Mouse (Mus musculus) heart, adult 2 months (tissue): Measurements from ENCODE around the gene Ddx54.

Experiments used
- EP300 ChIP-seq: fragments of 200-500 bp; IDR thresholded peaks from 2 replicates; pipeline ENCODE4 v1.6.1; 2011; ENCODE audit warnings: low read depth, low read length, control low read depth; ENCODE audit not compliant: insufficient read depth
- POLR2A ChIP-seq: fragments of 200-500 bp; IDR thresholded peaks from 2 replicates; pipeline ENCODE4 v1.6.1; 2011; ENCODE audit warnings: mild to moderate bottlenecking, low read depth, low read length, control low read depth; ENCODE audit not compliant: insufficient read depth

DNA sequence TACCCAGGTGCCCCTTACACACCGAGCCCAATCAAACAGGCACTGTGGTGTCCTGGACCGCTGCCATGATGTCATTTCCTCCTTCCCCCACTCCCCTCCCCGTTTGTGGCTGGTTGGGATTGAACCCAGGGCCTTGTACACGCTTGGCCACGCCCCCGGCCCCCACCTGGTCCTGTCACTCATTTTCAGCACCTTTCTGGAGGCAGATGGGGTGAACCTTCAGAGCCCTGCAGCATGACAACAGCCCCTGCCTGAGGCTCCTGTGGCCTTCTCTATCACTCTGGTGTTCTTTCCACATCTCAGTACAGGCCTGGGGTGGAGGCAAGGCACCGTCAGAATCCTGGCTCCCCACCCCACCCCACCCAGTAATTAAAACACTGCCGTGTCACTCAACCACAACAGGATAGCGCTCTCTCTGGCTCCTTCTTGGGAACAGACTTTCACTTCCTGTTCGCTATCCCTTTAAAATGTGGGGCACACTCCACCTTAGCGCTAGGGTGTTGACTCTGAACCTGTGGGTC, 35.7 kb upstream of the Ddx54 start:
- no peak for TF ChIP-seq EP300
- TF ChIP-seq POLR2A = no peak
